Mouse (Mus musculus): Measurements from ENCODE around the gene Tecpr2. TPM values are rescaled to one million over a fixed set of nuclear protein-coding genes. Genes with fewer than 3 reads are reported as not detected.

Gene Tecpr2
- total RNA-seq, 4 experiments from 2014 or later, result 10.1 to 16.4 (median 12.9) TPM

GRCm38 (mm10) chr12:111007134-111008103, 118.4 kb downstream of the Tecpr2 start:
- peak; percentile 50 for DNase-seq

- no peak for DNase-seq
Observed at GRCm38 (mm10) chr12:111008500-111009490, 119.7 kb downstream of the Tecpr2 start.

- no peak for DNase-seq
Observed at GRCm38 (mm10) chr12:111009615-111010257, 120.7 kb downstream of the Tecpr2 start.

GRCm38 (mm10) chr12:111016807-111017206, 127.7 kb downstream of the Tecpr2 start:
- no peak for DNase-seq

GRCm38 (mm10) chr12:111018068-111018467, 129.0 kb downstream of the Tecpr2 start:
- no peak for DNase-seq

GRCm38 (mm10) chr12:111019086-111019485, 130.0 kb downstream of the Tecpr2 start:
- no peak for DNase-seq

DNA sequence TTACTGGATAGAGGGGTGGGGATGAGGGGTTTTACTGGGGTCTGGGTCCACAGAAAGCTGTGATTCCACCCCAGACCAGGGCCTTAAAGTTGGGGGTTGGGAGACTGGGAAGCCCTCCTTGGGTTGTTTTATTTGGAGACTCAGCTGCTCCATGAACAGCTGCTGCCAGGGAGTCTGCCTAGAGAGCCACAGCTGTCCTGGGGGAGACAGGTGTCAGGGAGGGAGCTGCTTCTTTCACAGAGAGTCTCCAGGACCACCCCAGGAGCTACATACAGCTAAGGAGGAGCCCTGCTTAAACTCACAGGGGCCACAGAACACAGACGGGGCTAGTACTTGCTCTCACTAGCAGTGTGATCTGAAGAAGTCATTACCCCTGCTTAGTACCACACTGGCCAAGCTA, 132.1 kb downstream of the Tecpr2 start:
- no peak for DNase-seq

DNA sequence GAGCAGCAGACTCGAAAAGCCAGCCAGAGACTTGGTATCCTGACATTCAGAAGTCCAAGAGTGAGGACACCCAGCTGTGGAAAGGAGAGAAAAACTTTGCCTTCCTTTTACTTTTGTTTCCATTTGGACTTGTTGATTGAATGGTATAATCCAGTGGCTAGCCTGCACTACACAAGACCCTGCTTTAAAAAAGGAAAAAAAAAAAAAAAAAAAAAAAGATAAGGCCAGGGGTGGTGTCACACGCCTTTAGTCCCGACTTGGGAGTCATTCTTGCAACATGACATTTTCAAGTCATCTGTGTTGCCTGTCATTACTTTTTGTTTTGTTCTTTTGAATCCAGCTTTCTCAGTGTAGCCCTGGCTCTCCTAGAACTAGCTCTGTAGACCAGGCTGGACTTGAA, 132.5 kb downstream of the Tecpr2 start:
- DNase-seq, result no peak

Other genes with a start within 250 kb of the Tecpr2 start
- not detected for gene 1700001K19Rik, start 206.6 kb upstream of the Tecpr2 start, total RNA-seq (2022)
- 100 to 1,000 TPM; 272 to 830 (median 476) TPM for gene Hsp90aa1, start 186.5 kb upstream of the Tecpr2 start, total RNA-seq (2022)
- 10 to 100 TPM; 50.6 to 70.4 (median 56.8) TPM for gene Wdr20, start 151.3 kb upstream of the Tecpr2 start, total RNA-seq (2022)
- 1 to 10 TPM; 1.4 to 3.7 (median 2.5) TPM for gene Mok, start 48.3 kb upstream of the Tecpr2 start, total RNA-seq (2022)
- 10 to 100 TPM; 15.5 to 22.4 (median 18.4) TPM for gene Zfp839, start 39.0 kb upstream of the Tecpr2 start, total RNA-seq (2022)
- 10 to 100 TPM; 37.4 to 39.6 (median 38.6) TPM for gene Cinp, start 119 bp upstream of the Tecpr2 start, total RNA-seq (2022)
- 10 to 100 TPM; 11.1 to 46.5 (median 17.7) TPM for gene Ankrd9, start 89.8 kb downstream of the Tecpr2 start, total RNA-seq (2022)
- gene Rcor1, start 150.1 kb downstream of the Tecpr2 start, total RNA-seq (2022), result 10 to 100 TPM; 46.1 to 60.4 (median 50.8) TPM

Data from adrenal gland, adult 8-10 months (tissue).